In the genomic region with DNA sequence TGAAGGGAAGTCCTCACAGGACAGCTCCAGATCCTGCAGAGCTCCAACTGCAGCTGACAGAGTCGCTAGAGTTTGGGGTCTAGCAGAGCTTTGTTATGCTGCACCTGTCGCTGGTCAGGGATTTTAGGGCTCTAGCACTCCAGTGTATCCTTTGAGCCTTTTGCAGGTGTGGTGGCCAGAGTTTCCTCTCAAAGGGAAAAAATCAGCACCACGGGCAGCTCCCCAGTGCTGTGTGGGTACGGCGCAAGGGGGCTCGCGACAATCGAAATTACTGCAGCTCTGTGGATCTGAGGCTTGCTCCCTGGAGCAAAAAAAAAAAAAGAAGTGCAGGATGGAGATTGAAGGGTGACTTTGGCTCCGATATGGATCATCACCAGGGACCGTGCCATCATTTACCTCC, we compare ENCODE assay signal across 9 mouse cellular contexts. TPM values are rescaled to one million over a fixed set of nuclear protein-coding genes. Genes with fewer than 3 reads are reported as not detected.
DNase-seq lines count a peak whose midpoint lies in the region; ATAC-seq and TF ChIP-seq lines count a peak whose summit lies in the region.
"Had no signal": no experiment of that assay in that cellular context is flagged by ENCODE, and none has a peak within 500 bp of the region (broad histone marks: within the 10 kb centered on the region; RNA-seq: fewer than 3 reads in every experiment).

No protein-coding gene starts in this region.

- intact Hi-C loops in left cerebral cortex, postnatal 36 days (cut with DNase I): loop anchor here (10.0 kb wide), 1 partner anchor 86 kb away; no protein-coding TSS in a partner anchor

- H3K9me3 ChIP-seq in kidney, postnatal 0 days (replicated peaks; ENCODE audit: low read length): no peaks in the 10 kb centered on the region
- no peaks in the 10 kb centered on the region for H3K9me3 ChIP-seq in midbrain, embryonic 15.5 days

- H3K9ac ChIP-seq in kidney, postnatal 0 days (ENCODE audit: low read depth, low read length): no peak overlapping the region
- no peak overlapping the region for H3K9ac ChIP-seq in midbrain, embryonic 15.5 days

- H3K4me3 ChIP-seq in kidney, postnatal 0 days (replicated peaks; ENCODE audit: low read depth, low read length): no peak overlapping the region
- peak overlapping the region; percentile 42 for H3K4me3 ChIP-seq in midbrain, embryonic 15.5 days

- 0 out of 2 replicates have a peak, but pooled peaks cover 3% of the 10 kb centered on the region for H3K4me1 ChIP-seq in kidney, postnatal 0 days (replicated peaks; ENCODE audit: insufficient read depth, low read length)
- peaks cover 29% of the 10 kb centered on the region for H3K4me1 ChIP-seq in midbrain, embryonic 15.5 days

- DNase-seq in 3134 (ENCODE audit: extremely low read depth, insufficient read length, low spot score): peak; percentile 4
- DNase-seq in B cell, adult 2 months: peak; percentile 16 to 23
- peak; percentile 62 for DNase-seq in embryo, embryonic 9.5 days (ENCODE audit: extremely low spot score)
- DNase-seq in kidney, postnatal 0 days (ENCODE audit: low spot score): peak; percentile 78
- no peak for DNase-seq in frontal cortex, postnatal 25 days (ENCODE audit: low spot score in 2 of 2)
- no peak for DNase-seq in left cerebral cortex, postnatal 36 days (ENCODE audit: low spot score in 2 of 2)

- ATAC-seq in kidney, postnatal 0 days (replicated peaks; ENCODE audit: low FRiP score, low read depth): no peak
- no peak for ATAC-seq in midbrain, embryonic 15.5 days (replicated peaks)

- WGBS in kidney, postnatal 0 days: 3% methylated on average over 10 of the region's 10 CpGs
- 1% methylated on average over 10 of the region's 10 CpGs for WGBS in midbrain, embryonic 15.5 days

- no peak for TF ChIP-seq CTCF in kidney, postnatal 0 days (IDR thresholded peaks at IDR 0.05; ENCODE audit: low read depth)

- H3K27me3 ChIP-seq in kidney, postnatal 0 days (ENCODE audit: insufficient read depth, low read length): peaks cover 29% of the 10 kb centered on the region
- peaks cover 39% of the 10 kb centered on the region for H3K27me3 ChIP-seq in midbrain, embryonic 15.5 days (replicated peaks)

- no peak overlapping the region for H3K4me2 ChIP-seq in kidney, postnatal 0 days (ENCODE audit: low read length)
- peak overlapping the region; percentile 68 for H3K4me2 ChIP-seq in midbrain, embryonic 15.5 days

- no peaks in the 10 kb centered on the region for H3K36me3 ChIP-seq in kidney, postnatal 0 days (ENCODE audit: insufficient read depth, low read length)
- no peaks in the 10 kb centered on the region for H3K36me3 ChIP-seq in midbrain, embryonic 15.5 days (replicated peaks)

- H3K27ac ChIP-seq in kidney, postnatal 0 days: no peak overlapping the region
- no peak overlapping the region for H3K27ac ChIP-seq in midbrain, embryonic 15.5 days

RNA-seq across cellular contexts. Expression of gene Prlhr, which starts 0.7 kb away (rescaled TPM):
- polyA plus RNA-seq in kidney, postnatal 0 days (2015; fragmentation: Nextera tagmentation; extraction: Ambion mirVana): not detected in 2 replicates
- 0.36 and 0.72 TPM in 2 replicates for polyA plus RNA-seq in midbrain, embryonic 15.5 days (2015; fragmentation: Nextera tagmentation; extraction: Ambion mirVana)
- not detected for total RNA-seq in left cerebral cortex, postnatal 36 days (2021)
- total RNA-seq: liver, adult 2 months had no signal
- polyA plus RNA-seq: cortical plate, adult 2 months; liver, adult 2 months had no signal

Comparison
In these comparisons a context has a peak if more than half of its experiments do, and no peak if none do; other contexts are left out.
1. DNase-seq: peak in 3134 (single experiment), B cell, adult 2 months (2 of 2), embryo, embryonic 9.5 days (single experiment) and kidney, postnatal 0 days (single experiment); none in frontal cortex, postnatal 25 days (0 of 2) and left cerebral cortex, postnatal 36 days (0 of 2).